Mouse (Mus musculus) liver, postnatal 0 days (tissue): ENCODE measurements around the gene Sync. TPM values are rescaled to one million over a fixed set of nuclear protein-coding genes. Genes with fewer than 3 reads are reported as not detected.

ENCODE experiments used
- ATAC-seq: fragments of 200-750 bp; cut with Nextera tagmentation; 2 replicates; pipeline ENCODE4 v1.8.0; 2017; ENCODE audit warnings: mild to moderate bottlenecking, moderate library complexity
- DNase-seq: peaks from one replicate; pipeline ENCODE4 v3.0.0-alpha.2; 2016
- H3K27ac ChIP-seq: fragments of 300-500 bp; sonication (generic); 2 replicates; pipeline ENCODE4 v1.5.1; 2014; ENCODE audit warnings: antibody characterized with exemption, moderate library complexity, mild to moderate bottlenecking, low read depth
- H3K27me3 ChIP-seq: fragments of 300-500 bp; sonication (generic); 2 replicates; pipeline ENCODE4 v1.6.1; 2014; ENCODE audit warnings: low read length, control low read depth, mixed read lengths; ENCODE audit not compliant: insufficient read depth
- H3K36me3 ChIP-seq: fragments of 300-500 bp; sonication (generic); replicated peaks from 2 replicates; pipeline ENCODE4 v1.6.1; 2014; ENCODE audit warnings: mild to moderate bottlenecking, control low read depth, low read length, moderate library complexity, mixed read lengths; ENCODE audit not compliant: insufficient read depth
- H3K4me1 ChIP-seq: fragments of 300-500 bp; sonication (generic); 2 replicates; pipeline ENCODE4 v1.6.1; 2014; ENCODE audit warnings: antibody characterized with exemption, mild to moderate bottlenecking, control low read depth; ENCODE audit not compliant: insufficient read depth
- H3K4me2 ChIP-seq: fragments of 300-500 bp; sonication (generic); 2 replicates; pipeline ENCODE4 v1.6.1; 2014; ENCODE audit warnings: low read depth, mild to moderate bottlenecking, low read length, moderate library complexity, mixed read lengths
- H3K4me3 ChIP-seq: fragments of 300-500 bp; sonication (generic); 2 replicates; pipeline ENCODE4 v1.5.1; 2014; ENCODE audit warnings: low read depth, low read length
- H3K9ac ChIP-seq: fragments of 300-500 bp; sonication (generic); replicated peaks from 2 replicates; pipeline ENCODE4 v1.6.1; 2014; ENCODE audit warnings: mild to moderate bottlenecking, moderate library complexity
- H3K9me3 ChIP-seq: fragments of 300-500 bp; sonication (generic); 2 replicates; pipeline ENCODE4 v1.6.1; 2016; ENCODE audit warnings: mild to moderate bottlenecking, control low read depth, low read length, mixed read lengths
- CTCF ChIP-seq: sonication (generic); IDR thresholded peaks from 2 replicates; pipeline ENCODE4 v1.5.1; 2016; ENCODE audit warnings: antibody characterized with exemption, low read depth
- EP300 ChIP-seq: IDR thresholded peaks from 2 replicates; pipeline ENCODE4 v1.6.1; 2016; ENCODE audit warnings: antibody characterized with exemption, low read depth, mild to moderate bottlenecking
- WGBS: fragments of 180-500 bp; shearing (Covaris S2); extraction: QIAGEN DNeasy Blood & Tissue Kit; methylation state at CpG from one replicate; pipeline ENCODE4 v1.1.7; 2014; ENCODE audit not compliant: insufficient replicate concordance; 5-methylcytosine and 5-hydroxymethylcytosine counted together
- polyA plus RNA-seq: library from polyadenylated mRNA; unstranded; fragments of >200 nt; fragmentation: Nextera tagmentation; extraction: Ambion mirVana; gene quantifications from 2 replicates; pipeline ENCODE4 v1.2.1, GENCODE M21; 2015

Gene Sync
- polyA plus RNA-seq, 1 experiment from 2014 or later: not detected

DNA sequence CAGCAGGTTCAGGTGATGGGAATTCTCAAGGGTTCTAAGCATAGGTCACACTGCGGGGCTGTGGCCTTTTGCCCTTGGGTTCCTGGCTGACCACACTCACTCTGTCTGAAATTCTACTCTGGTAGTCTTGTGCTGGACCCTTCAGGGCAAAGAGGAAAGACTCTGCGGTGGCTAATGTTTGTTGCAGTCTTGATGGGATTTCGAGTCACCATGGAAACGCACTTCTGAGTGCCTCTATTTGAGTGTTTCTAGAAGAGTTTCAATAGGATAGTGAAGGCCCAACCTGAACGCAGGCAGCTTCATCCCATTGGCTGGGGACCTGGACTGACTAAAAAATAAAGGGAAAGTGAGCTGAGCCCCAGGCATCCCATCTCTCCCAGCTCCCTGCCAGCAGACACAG, 20.6 kb upstream of the Sync start:
- WGBS: 83% methylated on average over 5 of the region's 5 CpGs
- H3K36me3 ChIP-seq: no peaks in the 10 kb centered on the region

GRCm38 (mm10) chr4:129268698-129269097, 18.7 kb upstream of the Sync start:
- no peak overlapping the region for H3K27ac ChIP-seq
- H3K36me3 ChIP-seq: no peaks in the 10 kb centered on the region
- DNase-seq: no peak
- no peaks in the 10 kb centered on the region for H3K27me3 ChIP-seq
- ATAC-seq: no peak
- H3K4me2 ChIP-seq: no peak overlapping the region
- 35% methylated on average over 1 of the region's 1 CpGs for WGBS
- peaks cover 13% of the 10 kb centered on the region for H3K4me1 ChIP-seq
- no peak overlapping the region for H3K9ac ChIP-seq
- H3K4me3 ChIP-seq: no peak overlapping the region
- no peaks in the 10 kb centered on the region for H3K9me3 ChIP-seq
- TF ChIP-seq CTCF (no peak), EP300 (no peak)

More for the DNA sequence above, 20.6 kb upstream of the Sync start:
- no peak overlapping the region for H3K27ac ChIP-seq
- ATAC-seq (no peak), DNase-seq (no peak)
- no peak overlapping the region for H3K9ac ChIP-seq
- H3K9me3 ChIP-seq: no peaks in the 10 kb centered on the region
- no peak overlapping the region for H3K4me3 ChIP-seq
- TF ChIP-seq EP300 (no peak), CTCF (no peak)
- H3K4me2 ChIP-seq: no peak overlapping the region
- peaks cover 16% of the 10 kb centered on the region for H3K4me1 ChIP-seq
- no peaks in the 10 kb centered on the region for H3K27me3 ChIP-seq

- Histone ChIP-seq H3K9me3 (no peaks in the 10 kb centered on the region), H3K27ac (peak overlapping the region; percentile 76), H3K9ac (no peak overlapping the region), H3K36me3 (no peaks in the 10 kb centered on the region), H3K4me1 (peaks cover 6% of the 10 kb centered on the region; the same call in 1 of the 2 replicates), H3K27me3 (no peaks in the 10 kb centered on the region), H3K4me2 (peak overlapping the region; percentile 47), H3K4me3 (0 out of 2 replicates have a peak overlapping the region, but pooled peaks have one; percentile 6)
- 28% methylated on average over 15 of the region's 15 CpGs for WGBS
- TF ChIP-seq CTCF (no peak), EP300 (0 out of 2 replicates have a peak, but pooled peaks have one; percentile 40)
- DNase-seq: peak; percentile 73
- ATAC-seq: peak; percentile 95
These were observed 15.2 kb upstream of the Sync start for GRCm38 (mm10) chr4:129271991-129272755.

DNA sequence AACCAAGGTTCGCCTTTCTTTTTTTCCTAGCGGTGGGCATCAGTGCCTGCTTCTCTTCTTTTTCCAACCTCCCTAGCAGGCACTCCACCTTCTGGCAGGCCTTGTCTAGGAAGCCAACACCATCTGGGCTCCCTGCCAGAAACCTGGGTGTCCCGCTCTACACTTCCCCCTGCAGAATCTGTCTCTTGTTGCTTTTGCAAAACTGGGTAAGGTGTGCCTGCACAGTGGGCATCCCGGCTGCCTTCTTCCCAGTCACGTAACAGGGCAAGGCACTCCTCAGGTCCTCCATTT, 14.7 kb upstream of the Sync start:
- Histone ChIP-seq H3K4me2 (peak overlapping the region; percentile 47), H3K9me3 (no peaks in the 10 kb centered on the region), H3K36me3 (no peaks in the 10 kb centered on the region), H3K9ac (no peak overlapping the region), H3K4me3 (no peak overlapping the region), H3K4me1 (peaks cover 6% of the 10 kb centered on the region; the same call in 1 of the 2 replicates), H3K27ac (peak overlapping the region; percentile 76), H3K27me3 (no peaks in the 10 kb centered on the region)
- WGBS: 54% methylated on average over 5 of the region's 5 CpGs
- TF ChIP-seq EP300: no peak
- peak; percentile 40 for TF ChIP-seq CTCF
- peak; percentile 62 for ATAC-seq
- peak; percentile 72 for DNase-seq

DNA sequence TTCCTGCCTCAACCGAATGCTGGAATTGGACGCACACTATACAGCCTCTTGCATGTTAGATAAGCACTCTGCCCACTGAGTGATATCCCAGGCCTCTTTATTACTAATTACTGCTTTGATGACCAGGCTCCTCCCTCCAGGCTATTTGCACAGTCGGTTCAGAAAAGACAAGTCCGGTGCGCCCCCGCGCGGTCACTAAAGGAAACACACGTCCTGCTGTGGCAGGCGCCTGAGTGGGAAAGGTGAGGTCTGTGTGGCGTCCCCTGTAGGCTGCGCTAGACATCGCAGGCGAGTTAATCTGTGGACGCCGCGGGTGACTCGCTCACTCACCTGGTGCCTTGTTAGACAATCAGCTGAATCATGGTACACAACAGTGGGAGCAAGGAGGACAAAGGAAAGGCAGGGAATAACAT, 11.0 kb upstream of the Sync start:
- Histone ChIP-seq H3K9ac (no peak overlapping the region), H3K4me3 (no peak overlapping the region), H3K36me3 (no peaks in the 10 kb centered on the region), H3K4me2 (no peak overlapping the region), H3K4me1 (peaks cover 6% of the 10 kb centered on the region; the same call in 1 of the 2 replicates), H3K27ac (no peak overlapping the region), H3K9me3 (no peaks in the 10 kb centered on the region), H3K27me3 (no peaks in the 10 kb centered on the region)
- no peak for TF ChIP-seq EP300
- peak; percentile 100 for TF ChIP-seq CTCF
- ATAC-seq: peak; percentile 47
- 3% methylated on average over 18 of the region's 18 CpGs for WGBS
- DNase-seq: peak; percentile 95

- ATAC-seq (no peak), DNase-seq (no peak)
- Histone ChIP-seq H3K27me3 (peaks cover 24% of the 10 kb centered on the region), H3K9me3 (no peaks in the 10 kb centered on the region), H3K9ac (no peak overlapping the region), H3K4me2 (no peak overlapping the region), H3K4me3 (no peak overlapping the region), H3K27ac (no peak overlapping the region), H3K36me3 (no peaks in the 10 kb centered on the region), H3K4me1 (peaks cover 7% of the 10 kb centered on the region)
- WGBS: 82% methylated on average over 5 of the region's 5 CpGs
- TF ChIP-seq CTCF (no peak), EP300 (no peak)
These were observed 4.6 kb upstream of the Sync start for GRCm38 (mm10) chr4:129282786-129283185.

DNA sequence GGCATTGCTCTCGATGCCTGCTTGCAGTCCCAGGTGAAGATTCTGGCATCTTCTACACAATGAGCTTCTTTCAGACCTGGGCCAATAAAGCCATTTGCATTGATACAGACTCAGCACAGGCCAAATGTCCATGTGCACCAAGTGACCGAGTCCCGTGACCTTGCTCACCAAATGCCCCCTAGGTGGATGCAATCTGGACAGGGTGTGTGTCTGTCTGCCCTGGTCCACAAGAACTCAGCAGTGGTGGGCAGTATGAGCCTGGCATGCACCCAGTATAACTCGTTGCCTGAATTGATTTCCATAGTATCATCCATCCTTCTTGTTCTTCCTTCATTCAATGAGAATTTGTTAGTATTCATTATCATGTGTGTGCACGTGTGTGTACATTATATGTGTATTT, 4.2 kb upstream of the Sync start:
- peaks cover 25% of the 10 kb centered on the region for H3K27me3 ChIP-seq
- 69% methylated on average over 5 of the region's 5 CpGs for WGBS
- no peak for ATAC-seq

More for the DNA sequence above, 4.2 kb upstream of the Sync start:
- Histone ChIP-seq H3K36me3 (no peaks in the 10 kb centered on the region), H3K27ac (no peak overlapping the region), H3K4me2 (no peak overlapping the region), H3K4me1 (peaks cover 10% of the 10 kb centered on the region), H3K4me3 (no peak overlapping the region), H3K9ac (no peak overlapping the region), H3K9me3 (no peaks in the 10 kb centered on the region)
- TF ChIP-seq EP300 (no peak), CTCF (no peak)
- no peak for DNase-seq
